Mouse (Mus musculus) kidney, adult 2 months (tissue): Measurements from ENCODE around the gene Abl2.

Experiments used
- CTCF ChIP-seq: fragments of 200-500 bp; conservative IDR thresholded peaks from 2 replicates; pipeline ENCODE4 v1.5.1; 2011; ENCODE audit warnings: low read depth, mild to moderate bottlenecking, control low read depth, low read length, moderate library complexity, mixed read lengths; ENCODE audit not compliant: insufficient read depth, insufficient read length
- POLR2A ChIP-seq: fragments of 200-500 bp; IDR thresholded peaks from one replicate; pipeline ENCODE4 v1.6.1; 2011; ENCODE audit warnings: low read depth, low read length, control low read depth

DNA sequence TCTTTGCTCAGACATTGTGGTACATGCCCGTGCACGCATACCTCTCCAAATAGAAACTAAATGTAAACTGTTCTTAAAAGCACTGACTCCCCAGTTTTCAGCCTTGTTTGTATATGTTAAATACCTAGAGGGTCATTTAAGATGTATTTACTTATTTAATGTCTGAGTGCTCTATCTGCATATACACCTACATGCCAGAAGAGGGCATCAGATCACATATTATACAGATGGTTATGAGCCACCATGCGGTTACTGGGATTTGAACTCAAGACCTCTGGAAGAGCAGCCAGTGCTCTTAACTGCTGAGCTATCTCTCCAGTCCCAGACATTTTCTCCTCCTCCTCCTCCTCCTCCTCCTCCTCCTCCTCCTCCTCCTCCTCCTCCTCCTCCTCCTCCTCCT lies 20.2 kb upstream of the Abl2 start:
- TF ChIP-seq CTCF (0 out of 2 replicates have a peak, but pooled peaks have one; percentile 3), POLR2A (no peak)
